Mouse (Mus musculus) gastrocnemius, adult 2 months (tissue): ENCODE results near the gene Nuak2. TPM values are rescaled to one million over a fixed set of nuclear protein-coding genes. Genes with fewer than 3 reads are reported as not detected.

Source experiments
- DNase-seq: peaks from one replicate; pipeline ENCODE4 v3.0.0; 2022
- H3K27ac ChIP-seq: fragments of 200-600 bp; 2 replicates; pipeline ENCODE4 v1.8.1; 2022; ENCODE audit warnings: mild to moderate bottlenecking
- H3K4me3 ChIP-seq: fragments of 200-600 bp; 2 replicates; pipeline ENCODE4 v1.8.1; 2022; ENCODE audit warnings: mild to moderate bottlenecking, moderate library complexity
- CTCF ChIP-seq: fragments of 200-600 bp; IDR thresholded peaks from 2 replicates; pipeline ENCODE4 v1.8.1; 2022; ENCODE audit warnings: antibody characterized with exemption, mild to moderate bottlenecking, moderate library complexity
- intact Hi-C: fragments of 180-260 bp; cut with DNase I; formaldehyde crosslinking; loops from one replicate; pipeline ENCODE4 v1.15.1; 2025
- total RNA-seq, 2 experiments: library from RNA; stranded (reverse); gene quantifications; 2 replicates each; pipeline ENCODE4 v1.2.3; 2021

Gene Nuak2
- total RNA-seq, 2 experiments from 2014 or later: 0.38 to 0.98 TPM

DNA sequence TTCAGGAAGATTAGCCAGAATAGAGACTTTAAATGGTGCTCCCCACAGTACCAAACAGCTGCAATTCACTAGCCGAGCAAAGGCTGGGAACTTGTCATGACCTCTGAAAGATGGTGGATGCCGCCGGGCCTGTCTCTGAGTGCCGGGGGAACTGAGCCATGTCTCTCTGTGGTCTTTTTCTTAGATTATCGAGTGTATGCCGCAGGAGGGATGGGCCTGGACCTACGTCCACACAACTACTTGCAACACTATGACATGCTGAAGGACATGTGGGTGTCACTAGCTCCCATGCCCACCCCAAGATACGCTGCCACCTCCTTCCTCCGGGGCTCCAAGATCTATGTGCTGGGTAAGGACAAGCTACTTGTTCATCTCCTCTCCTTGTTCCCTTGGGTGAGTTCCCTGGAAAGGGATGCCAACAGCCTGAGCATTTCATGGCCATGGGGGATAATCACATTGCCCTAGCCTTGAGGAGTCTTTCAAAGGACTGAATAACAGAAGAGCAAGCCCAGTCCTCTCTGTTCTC lies 13.5 kb upstream of the Nuak2 start:
- DNase-seq: no peak
- no peak for TF ChIP-seq CTCF
- no peak overlapping the region for H3K27ac ChIP-seq
- H3K4me3 ChIP-seq: no peak overlapping the region
- intact Hi-C loops: no loop called here

DNA sequence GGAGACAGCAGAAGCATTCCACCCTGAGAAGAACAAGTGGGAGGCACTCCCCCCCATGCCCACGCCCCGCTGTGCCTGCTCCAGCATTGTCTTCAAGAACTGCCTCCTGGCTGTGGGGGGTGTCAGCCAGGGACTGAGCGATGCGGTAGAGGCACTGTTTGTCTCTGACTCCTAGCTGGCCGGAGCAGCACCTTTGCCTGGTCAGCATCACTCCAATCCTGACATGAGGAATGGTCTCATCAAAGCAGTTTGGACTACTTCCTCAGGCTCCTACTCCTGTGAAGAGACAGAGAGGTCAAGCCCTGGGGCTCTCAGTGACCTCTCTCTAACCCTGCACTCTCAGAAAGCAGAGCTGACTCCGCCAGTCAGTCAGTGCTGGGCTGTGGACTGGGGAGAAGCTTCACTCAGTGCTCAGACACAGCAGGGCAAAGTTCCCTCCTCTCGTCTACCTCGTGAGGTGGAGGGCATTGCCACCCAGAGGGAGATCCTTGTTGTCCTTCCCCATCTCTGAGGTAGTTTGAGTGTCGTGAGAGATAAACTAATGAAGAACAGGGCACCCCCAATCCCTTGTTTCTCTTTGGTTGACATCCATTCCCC lies 11.2 kb upstream of the Nuak2 start:
- TF ChIP-seq CTCF: no peak
- no peak for DNase-seq
- intact Hi-C loops: no loop called here
- Histone ChIP-seq H3K4me3 (no peak overlapping the region), H3K27ac (no peak overlapping the region)

GRCm38 (mm10) chr1:132306160-132306559 lies 9.8 kb upstream of the Nuak2 start:
- no peak overlapping the region for H3K27ac ChIP-seq
- no peak overlapping the region for H3K4me3 ChIP-seq
- intact Hi-C loops: loop anchor here (1.0 to 2.0 kb wide), 2 partner anchors 94 to 147 kb away; no protein-coding TSS in a partner anchor
- peak; percentile 79 for TF ChIP-seq CTCF
- DNase-seq: peak; percentile 62

- intact Hi-C loops: loop anchor here (1.0 to 2.0 kb wide), 2 partner anchors 95 to 148 kb away; no protein-coding TSS in a partner anchor
- Histone ChIP-seq H3K4me3 (no peak overlapping the region), H3K27ac (no peak overlapping the region)
- no peak for TF ChIP-seq CTCF
- no peak for DNase-seq
Measured at GRCm38 (mm10) chr1:132306808-132307207, 9.1 kb upstream of the Nuak2 start.

- H3K27ac ChIP-seq: no peak overlapping the region
- DNase-seq: no peak
- H3K4me3 ChIP-seq: no peak overlapping the region
- intact Hi-C loops: loop anchor here (2.0 kb wide), 1 partner anchor 149 kb away; no protein-coding TSS in a partner anchor
- TF ChIP-seq CTCF: no peak
Measured at GRCm38 (mm10) chr1:132307962-132308361, 8.0 kb upstream of the Nuak2 start.

GRCm38 (mm10) chr1:132308674-132309073 lies 7.3 kb upstream of the Nuak2 start:
- no peak for DNase-seq
- H3K27ac ChIP-seq: no peak overlapping the region
- H3K4me3 ChIP-seq: no peak overlapping the region
- no peak for TF ChIP-seq CTCF
- intact Hi-C loops: no loop called here

DNA sequence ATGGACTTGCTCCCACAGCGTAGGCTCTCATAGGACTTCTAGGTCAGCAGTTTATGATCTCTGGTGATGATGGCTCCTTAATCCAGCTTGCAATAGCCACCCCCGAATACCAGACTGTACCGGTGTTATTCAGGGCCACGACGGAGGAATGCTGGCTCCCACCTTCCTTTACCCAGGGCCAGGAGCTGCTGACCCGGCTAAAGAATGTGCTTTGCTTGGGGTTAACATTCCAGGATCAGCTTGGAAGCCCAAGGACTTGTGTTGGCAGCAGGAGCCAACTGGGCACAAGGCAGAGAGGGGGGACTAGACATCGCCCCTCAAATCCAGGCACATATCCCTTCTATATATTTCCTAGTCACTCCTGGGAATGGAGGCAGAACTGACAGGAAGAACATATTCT lies 5.2 kb upstream of the Nuak2 start:
- DNase-seq: no peak
- no peak overlapping the region for H3K4me3 ChIP-seq
- TF ChIP-seq CTCF: no peak
- H3K27ac ChIP-seq: no peak overlapping the region
- intact Hi-C loops: no loop called here

DNA sequence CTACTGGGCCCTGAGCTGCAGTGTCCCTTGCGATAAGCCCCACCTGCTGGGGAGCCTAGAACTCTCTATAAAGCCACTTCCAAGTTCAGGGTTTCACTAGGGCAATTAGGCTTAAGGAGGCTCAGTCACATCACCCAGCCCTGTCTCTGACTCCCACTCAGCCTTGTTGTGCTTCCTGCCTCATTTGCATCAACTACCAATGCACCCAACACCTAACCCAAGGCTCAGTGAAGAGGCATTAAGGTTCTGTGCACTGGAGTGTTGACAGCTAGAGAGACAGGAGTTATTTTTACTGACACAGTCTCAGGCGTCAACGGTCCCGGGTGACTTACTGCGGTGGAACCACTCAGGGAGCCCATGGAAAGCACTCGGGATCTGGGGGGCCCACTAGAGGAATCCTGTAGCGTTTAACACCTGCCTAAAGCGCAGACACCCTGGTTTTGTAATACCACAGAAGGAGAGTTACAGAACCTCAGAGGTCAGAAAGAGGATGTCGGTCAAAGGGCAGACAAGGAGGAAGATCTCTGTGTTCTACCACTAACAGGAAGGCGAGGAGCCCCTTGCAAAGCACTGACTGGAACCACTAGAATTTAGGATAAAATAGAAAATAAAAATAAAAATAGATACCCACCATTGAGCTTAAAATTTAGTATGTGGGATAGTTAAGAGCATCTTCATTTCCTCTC lies 4.6 kb upstream of the Nuak2 start:
- Histone ChIP-seq H3K27ac (no peak overlapping the region), H3K4me3 (no peak overlapping the region)
- intact Hi-C loops: no loop called here
- DNase-seq: no peak
- no peak for TF ChIP-seq CTCF

- Histone ChIP-seq H3K4me3 (no peak overlapping the region), H3K27ac (no peak overlapping the region)
- no peak for TF ChIP-seq CTCF
- no peak for DNase-seq
- intact Hi-C loops: loop anchor here (1.0 kb wide), 1 partner anchor 43 kb away; no protein-coding TSS in a partner anchor
Measured at GRCm38 (mm10) chr1:132312043-132312442, 3.9 kb upstream of the Nuak2 start.

DNA sequence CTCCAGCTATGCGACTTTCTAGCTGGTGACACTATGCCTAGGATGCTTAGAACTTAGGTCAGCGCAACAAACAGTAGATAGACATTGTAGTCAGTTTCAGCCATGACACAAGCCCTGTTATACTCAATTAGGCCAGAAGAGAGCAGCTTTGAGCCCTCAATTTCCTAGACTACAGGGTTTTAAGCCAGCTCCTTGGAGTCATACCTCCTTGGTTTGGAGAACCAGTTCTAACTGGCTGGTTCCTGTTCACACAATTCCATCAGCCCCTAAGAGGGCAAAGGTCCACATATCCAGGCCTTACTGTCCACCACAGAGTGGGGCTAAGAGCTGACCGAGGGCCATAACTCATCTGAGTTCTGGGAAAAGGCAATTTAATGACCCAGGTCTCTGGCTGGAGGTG lies 3.2 kb upstream of the Nuak2 start:
- H3K4me3 ChIP-seq: no peak overlapping the region
- no peak overlapping the region for H3K27ac ChIP-seq
- peak; percentile 77 for TF ChIP-seq CTCF
- DNase-seq: peak; percentile 54
- intact Hi-C loops: loop anchor here (1.0 kb wide), 1 partner anchor 43 kb away; no protein-coding TSS in a partner anchor

DNA sequence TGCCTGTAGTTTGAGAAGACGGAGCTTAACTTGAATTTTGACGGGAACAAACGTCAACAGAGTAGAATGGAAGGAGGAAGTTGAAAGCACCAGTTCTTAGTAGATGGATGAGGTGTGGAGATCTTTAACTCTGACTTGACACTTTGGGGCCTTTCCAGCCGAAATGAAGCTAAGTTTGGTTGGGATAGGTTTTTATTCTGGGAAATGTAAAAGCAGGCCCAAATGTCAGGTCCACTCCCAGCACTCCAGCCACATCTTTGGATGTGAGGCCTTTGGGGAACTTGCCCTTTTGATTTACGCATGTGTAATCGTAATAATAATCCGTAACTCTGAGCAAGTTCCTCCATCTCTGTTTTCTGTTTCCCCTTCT lies 684 bp downstream of the Nuak2 start:
- H3K27ac ChIP-seq: peak overlapping the region; percentile 86
- intact Hi-C loops: no loop called here
- TF ChIP-seq CTCF: no peak
- H3K4me3 ChIP-seq: peak overlapping the region; percentile 79
- no peak for DNase-seq

- no peak for TF ChIP-seq CTCF
- Histone ChIP-seq H3K27ac (peak overlapping the region; percentile 86), H3K4me3 (peak overlapping the region; percentile 79)
- DNase-seq: peak; percentile 52
- intact Hi-C loops: no loop called here
Measured at GRCm38 (mm10) chr1:132317413-132317812, 1.5 kb downstream of the Nuak2 start.

- intact Hi-C loops: no loop called here
- no peak for TF ChIP-seq CTCF
- Histone ChIP-seq H3K27ac (peak overlapping the region; percentile 86), H3K4me3 (peak overlapping the region; percentile 79)
- DNase-seq: no peak
Measured at GRCm38 (mm10) chr1:132317894-132318863, 2.3 kb downstream of the Nuak2 start.
